Mouse (Mus musculus) megakaryocyte, adult 5-6 weeks (primary cell): ENCODE data around the gene Efna4. TPM values are rescaled to one million over a fixed set of nuclear protein-coding genes. Genes with fewer than 3 reads are reported as not detected.

ENCODE experiments used
- ATAC-seq: 2 replicates; pipeline ENCODE4 v1.8.0; 2016; ENCODE audit warnings: mild to moderate bottlenecking, inconsistent platforms; ENCODE audit not compliant: poor library complexity, severe bottlenecking
- total RNA-seq, 2 experiments: library from RNA; stranded (forward) in 1 of 2; stranded (reverse) in 1 of 2; fragments of 153-499, 151-499 nt in 1 of 2; fragments of 221-1000, 200-1000 nt in 1 of 2; gene quantifications; 2 replicates each; pipeline versions ENCODE4 v1.2.3 to v1.2.4; 2015 to 2017

Gene Efna4
- total RNA-seq, 2 experiments from 2014 or later, result 0.33 TPM; not detected in 1

DNA sequence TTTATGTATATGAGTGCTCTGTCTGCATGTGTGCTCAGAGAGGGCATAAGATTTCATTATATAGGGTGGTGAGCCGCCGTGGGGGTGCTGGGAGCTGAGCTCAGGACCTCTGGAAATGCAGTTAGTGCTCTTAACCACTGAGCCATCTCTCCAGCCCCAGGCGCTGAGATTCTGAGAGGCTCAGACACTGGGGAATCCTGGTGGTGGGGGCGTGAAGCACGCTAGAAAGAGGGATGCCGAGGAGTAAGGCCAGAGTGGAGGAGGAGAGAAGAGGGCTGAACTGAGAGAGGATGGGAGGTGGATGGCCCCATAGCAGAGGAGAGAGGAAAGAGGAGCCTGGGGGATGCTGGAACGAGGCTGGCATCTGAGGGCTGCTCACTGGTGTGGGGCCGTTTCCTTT, 26.8 kb upstream of the Efna4 start:
- no peak for ATAC-seq

DNA sequence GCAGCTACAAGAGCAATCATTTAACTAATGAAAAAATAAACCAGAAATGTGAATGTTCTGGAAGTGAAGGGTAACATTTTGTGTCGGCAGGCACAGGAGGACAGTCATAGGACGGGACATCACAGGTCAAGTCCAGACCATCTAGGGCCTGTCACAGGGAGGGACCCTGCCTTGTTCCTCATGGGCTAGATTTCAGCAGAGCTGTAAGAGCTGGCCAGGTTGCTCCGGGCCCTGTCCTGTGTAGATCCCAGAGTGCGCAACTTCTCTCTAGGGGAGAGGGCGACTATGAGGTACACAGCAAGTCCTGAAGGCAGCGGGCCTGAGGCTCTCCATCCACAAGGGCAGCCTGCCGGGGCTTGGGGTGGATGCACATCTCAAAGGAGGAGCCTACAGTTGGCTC, 23.8 kb upstream of the Efna4 start, which contains the start of gene Dcst2:
TSS of gene Dcst2 (plus strand) at position 301 of the 400 bp plus-strand sequence.
- no peak for ATAC-seq

DNA sequence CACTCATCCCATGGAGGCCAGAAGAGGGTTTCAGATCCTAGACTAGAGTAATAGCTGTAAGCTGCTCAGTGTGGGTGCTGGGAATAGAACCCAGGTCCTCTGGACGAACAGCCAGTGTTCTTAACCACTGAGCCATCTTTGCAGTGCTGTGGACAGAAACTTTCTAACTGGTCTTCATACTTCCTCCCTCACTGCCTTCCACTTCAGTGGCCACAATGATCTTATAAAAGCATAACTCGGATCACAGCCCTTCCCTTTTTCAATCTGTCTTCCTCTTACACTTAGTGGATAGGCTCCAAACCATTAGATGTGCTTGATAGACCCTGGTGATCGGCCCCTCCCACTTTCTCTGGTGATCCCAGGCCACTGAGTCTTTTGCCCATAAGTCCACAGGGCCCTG, 22.4 kb upstream of the Efna4 start:
- peak; percentile 69 for ATAC-seq

DNA sequence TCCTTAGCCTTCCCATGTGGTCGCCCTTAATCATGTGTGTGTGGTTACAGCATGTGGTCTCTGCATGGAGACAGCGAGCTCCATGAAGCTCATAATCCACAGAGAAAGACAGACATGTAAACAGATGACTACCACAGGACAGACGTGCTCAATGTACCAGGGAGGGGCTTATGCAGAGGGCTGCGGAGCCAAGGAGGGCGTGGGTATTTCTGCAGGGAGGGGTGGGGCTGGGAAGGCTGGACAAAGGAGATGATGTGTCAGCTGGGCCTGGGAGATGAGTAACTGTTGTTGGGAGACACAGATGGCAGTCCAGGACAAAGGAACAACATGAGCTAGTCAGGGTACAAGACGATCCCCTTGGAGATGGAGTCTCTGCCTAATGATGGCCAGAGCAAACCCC, 21.8 kb upstream of the Efna4 start:
- ATAC-seq, result no peak

DNA sequence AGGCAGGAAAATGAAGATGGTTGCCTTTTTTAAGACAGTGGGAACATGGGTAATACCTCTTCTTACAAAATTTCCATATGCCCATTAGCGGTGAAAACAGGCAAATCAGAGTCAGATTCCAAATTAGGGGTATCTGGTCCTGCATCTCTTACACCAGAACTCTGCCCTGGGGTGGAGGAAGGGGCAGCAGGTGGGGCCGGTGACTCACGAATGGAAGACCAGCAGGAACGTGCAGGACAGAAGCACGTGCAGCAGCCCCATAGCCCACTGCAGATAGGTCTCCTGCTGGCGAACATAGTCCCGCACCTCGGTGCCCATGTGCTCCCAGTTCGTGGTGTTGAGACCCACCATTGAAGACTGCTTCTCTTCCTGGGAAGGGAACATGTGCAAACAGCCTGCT, 18.2 kb upstream of the Efna4 start:
- ATAC-seq, result no peak

DNA sequence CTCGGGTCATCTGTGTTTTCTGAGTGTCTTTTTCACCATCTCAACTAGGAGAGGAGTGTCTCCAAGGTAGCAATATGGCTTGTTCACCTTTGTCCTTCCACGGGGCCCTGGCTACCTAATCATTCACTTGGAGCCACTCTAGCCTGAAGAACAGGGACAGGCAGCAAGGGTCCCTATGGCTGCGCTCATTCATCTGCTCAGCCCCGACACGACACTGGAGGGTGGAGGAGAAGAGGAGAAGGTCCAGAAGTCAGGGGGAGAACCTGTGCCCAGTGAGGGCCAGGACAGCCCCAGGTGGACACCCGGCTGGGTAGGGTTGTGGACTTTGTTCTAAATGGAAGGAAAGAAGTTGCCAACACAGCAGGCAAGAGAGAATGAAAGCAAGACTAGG, 17.7 kb upstream of the Efna4 start:
- ATAC-seq, result no peak

DNA sequence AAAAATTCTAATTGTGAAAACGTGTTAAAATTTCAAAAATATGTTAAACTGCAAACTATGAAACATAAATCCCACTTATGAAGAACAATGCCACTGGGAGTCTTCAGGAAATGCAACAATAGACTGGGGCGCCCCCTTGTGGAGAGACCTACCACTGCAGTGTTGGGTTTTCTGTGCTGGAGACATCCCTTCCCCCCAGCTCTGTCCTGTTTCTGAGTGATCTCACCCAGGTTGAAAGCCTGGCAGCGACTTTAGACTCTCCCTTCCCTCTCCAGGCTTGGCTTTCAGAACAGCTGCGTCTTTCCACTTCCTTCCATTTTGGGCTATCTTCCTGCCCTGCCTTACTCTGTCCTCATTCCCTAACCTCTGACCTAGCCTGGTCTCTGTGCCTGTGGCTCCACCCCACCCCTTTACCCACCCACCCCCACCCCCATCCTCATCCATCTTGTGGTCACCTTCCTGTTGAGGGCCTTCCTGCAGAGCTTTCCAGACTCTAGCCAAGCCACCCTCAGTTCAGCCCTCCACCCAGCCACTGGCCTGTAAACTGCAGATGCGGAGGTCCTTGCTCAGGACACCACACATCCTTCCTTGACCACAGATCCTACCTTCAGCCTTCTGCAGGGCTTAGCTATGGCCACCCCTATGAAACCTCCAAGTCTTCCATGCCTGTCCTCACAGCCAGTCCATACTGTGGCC, 17.1 kb upstream of the Efna4 start:
- peak; percentile 58 for ATAC-seq

DNA sequence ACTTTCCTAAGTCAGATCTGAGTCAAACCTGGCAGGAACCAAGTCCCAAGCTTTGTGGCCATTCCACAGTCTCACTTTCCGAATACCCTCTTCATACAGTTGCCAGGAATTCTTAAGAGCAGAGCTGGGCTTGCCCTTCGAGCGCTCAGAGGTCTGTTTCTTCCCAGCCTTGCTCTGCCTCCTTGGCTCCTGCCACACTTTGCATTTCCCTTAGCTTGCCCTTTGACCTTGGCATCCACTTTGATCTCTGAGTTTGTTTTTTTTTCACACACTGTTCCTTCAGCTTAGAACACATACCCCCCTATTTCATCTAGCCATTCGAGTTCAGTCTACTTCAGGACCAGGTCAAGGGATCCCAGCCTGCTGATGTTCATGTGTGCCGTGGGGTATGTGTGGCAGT, 13.4 kb upstream of the Efna4 start:
- ATAC-seq, result no peak

DNA sequence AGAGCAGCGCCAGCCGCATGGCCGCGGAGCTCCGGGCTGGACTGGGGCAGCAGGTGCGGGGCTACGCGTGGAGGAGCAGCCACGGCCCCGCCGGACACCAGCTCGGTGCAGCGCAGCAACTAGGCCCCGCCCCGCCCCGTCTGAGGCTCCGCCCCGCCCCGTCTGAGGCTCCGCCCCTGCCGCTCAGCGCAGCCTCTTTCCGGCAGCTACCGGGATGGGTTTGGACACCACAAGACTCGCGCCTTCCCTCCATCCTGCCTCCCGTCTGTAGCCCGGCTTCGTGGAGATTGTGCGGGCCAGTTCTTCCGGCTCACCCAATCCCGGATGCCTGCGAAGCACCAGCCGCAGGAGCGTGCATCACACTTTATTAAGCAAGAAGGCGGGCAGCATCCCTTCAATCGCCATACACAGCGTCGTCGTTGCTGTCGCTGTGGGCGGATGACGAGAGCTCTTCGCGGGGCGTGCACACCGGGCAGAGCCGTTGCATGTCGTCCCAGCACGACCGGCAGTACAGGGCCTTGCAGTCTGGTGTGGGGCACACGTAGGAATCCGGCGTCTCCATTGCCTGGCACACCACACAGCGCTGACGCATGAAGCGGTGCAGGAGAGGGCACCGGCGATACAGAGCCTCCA, 12.2 kb upstream of the Efna4 start, which contains the start of gene Adam15:
TSS of gene Adam15 (minus strand) at position 128 of the 633 bp plus-strand sequence.
- ATAC-seq, result peak; percentile 79

DNA sequence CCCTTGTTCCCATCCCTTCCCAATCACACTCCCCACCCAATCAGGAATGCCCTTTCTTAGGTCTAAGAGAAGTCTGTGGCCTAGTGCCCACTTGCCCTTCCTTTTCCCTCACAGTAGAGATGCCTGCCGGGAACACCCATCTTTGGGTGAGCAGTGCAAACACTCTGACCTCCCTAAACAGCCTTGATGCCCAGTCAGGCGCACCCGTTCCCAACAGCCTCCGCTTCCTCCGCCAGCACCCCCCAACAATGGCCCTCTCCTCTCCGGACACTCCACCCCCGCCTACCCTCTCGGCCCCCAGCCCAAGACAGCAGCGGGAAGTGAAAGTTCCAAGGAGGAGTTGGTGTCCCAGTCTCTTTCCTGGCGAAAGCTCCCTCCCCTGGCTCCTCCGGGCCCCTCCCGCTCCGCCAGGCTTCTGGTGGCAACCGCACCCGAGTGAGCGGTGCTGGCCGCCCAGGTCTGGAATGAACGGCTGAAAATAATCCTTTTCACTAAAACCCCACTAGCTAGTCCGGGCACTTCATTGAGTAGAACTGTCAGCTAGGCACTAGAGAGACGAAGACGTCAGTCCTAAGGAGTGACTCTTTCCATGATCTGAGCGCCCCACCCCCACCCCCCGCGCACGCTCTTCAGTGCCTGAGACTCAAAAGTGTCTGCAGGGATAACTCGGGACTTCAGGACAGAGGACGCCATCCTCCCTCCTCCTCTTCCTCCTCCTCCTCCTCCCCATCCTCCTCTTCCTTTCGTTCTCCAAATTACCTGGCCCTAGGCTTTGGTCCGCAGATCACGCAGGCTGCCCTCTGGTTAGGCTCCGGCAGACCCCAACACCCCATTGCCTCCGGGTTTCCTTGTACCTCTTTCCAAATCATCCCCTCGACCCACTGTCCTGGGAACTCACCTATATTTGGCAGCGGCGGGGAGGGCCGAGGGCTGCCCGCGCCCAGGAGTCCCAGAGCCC, 11.4 kb upstream of the Efna4 start:
- ATAC-seq, result 0 out of 2 replicates have a peak, but pooled peaks have one; percentile 5

DNA sequence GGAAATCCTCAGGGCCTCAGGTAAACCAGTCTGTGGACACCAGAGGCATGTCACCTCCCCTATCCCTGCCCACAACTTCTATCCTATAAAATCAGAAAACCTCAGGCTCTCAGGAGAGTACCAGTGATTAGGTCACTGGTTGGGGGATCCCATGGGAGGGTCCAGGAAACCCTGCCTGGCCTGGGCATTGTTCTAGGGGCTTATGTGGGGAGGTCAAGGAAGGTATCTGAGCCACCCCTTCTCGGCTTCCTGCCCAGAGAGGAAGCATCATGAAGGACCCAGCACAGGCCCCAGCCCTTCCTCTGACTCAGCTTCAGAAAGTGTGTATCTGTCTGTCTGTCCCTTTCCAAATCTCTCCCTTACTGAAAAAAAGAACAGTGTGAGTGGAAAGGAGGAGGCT, 10.1 kb upstream of the Efna4 start:
- no peak for ATAC-seq

DNA sequence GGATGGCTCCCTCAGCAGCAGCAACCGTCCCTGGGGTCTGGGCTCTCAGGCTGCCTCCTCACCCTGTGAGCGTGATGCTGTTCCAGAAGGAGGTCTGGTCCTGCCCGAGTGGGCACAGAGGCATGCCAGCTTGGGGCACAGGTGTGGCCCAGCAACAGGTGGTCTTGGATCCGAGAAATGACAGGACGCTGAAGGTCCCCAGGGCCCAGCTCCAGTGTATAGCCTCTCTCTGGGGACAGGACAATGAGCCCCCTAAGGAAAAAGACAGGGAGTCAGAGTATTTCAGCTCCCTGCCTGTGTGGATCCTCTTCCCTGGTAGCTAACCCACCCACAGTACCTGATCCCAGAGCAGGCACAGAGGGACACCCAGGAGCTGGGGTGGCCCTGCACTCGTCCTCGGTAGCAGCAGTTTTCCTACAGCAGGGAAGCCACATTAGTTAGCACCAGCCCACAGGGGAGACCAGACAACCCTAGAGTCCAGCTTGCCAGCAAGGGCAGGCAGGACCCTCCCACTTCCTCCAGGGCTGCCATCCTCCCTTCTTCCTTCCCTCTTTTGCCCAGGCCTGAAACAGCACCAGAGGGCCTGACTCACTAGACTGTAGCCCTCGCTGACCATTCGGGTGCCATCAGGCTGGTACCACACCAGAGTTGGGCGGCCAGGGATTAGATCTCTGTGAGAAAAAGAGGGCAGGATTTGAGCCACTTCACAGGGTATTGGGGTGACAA, 9.2 kb upstream of the Efna4 start:
- ATAC-seq, result peak; percentile 58

DNA sequence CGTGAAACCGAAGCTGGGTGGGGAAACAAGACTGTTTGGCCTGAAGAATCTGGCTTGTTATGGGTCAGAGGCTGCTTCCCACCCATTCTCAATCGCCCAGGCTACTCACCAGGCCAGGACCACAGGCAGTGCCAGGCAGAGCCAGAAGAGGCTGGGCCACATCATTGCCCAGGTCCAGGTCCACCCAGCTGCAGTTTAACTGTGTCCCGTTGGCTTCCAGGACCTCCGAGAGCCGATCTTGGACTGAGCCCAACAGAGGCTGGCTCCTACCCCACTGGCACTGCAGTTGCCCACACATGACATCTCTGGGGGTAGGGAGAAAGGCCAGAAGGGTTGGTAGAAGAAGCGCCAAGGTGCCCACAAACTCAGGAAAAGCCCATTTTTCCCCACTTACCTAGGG, 5.5 kb upstream of the Efna4 start:
- no peak for ATAC-seq

DNA sequence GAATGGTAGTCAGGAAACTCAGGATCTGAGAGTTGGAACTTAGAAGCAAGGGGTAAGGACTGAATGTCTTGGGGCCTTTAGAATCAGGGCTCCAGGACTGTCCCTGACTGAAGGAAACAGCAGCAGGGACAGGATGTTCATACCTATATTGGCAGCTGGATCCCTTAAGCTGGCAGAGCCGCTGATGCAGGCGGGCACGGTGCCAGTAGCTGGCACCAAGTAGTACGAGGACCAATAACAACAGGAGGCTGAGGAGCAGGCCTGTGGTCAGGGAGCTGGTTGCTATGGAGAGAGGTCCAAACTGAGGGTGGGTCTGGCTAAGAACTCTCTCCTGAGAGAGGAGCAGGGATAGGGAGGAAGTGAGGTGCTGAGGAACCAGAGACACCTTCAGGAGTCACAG, 4.0 kb upstream of the Efna4 start:
- ATAC-seq, result no peak

DNA sequence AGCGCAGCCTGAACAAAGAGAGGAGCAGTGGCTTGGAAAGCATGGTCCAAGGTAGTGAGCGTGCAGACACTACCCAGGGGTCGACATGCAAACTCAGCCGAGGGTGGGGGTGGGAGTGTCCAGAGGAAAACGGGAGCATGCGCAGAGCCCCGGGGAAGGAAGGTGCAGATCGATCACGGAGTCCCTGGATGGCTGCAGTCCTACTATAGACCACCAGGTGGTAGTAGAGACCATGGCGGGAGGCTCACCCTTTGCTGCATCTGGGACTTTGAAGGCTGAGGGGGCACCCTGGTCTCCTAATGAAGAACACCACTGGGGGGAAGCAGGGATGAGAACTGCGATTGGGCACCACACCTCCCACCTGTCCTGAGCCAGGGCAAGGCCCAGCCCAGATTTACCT, 2.6 kb upstream of the Efna4 start:
- peak; percentile 87 for ATAC-seq

DNA sequence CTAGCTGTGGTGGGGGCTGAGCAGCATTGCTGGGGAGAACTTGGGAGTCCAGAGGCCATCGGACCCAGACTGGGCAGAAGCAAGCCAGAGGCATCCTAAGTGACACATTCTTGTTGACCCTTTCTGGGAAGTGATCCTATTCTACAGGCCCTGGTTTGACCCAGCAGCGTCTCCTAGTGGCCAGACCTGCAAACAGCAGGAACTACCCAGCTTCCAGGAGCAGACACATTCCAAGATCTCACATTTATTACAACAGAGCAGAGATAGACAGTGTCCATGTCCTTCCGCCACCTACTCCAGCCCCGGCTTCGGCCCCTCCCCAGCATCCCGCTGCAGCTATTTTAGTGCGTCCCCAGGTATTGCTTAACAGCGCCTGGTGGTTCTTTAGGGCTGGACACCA, 1.6 kb upstream of the Efna4 start:
- peak; percentile 52 for ATAC-seq

DNA sequence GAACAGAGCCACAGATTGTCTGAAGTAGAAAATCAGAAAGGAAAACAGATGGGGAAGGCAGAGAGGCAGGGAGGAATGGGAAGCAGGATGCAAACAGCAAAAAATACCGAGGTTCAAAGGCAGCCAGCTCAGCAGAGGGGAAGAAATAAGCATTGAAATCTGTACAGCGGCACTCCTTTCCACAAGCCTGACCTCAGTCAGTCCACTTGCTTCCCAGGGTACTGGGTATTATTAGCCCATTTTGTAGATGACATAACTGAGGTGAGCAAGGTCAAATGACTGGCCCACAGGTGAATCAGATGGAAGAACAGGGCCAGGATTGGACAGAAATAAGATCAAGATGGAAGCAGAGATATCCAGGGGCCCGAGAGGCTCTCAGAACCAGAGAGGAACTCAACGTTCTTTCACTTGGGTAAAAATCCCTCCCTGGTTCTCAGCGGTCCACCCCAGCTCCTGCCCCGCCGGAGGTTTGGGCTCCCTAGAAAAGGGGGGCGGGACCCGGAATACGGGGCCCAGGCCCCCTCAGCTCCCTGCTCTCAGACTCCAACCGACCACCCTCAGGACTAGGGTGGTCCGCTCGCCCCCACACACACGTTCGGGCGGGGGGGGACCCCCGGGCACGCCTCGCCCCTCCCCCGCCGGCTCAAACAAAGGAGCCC, 637 bp downstream of the Efna4 start:
- no peak for ATAC-seq

DNA sequence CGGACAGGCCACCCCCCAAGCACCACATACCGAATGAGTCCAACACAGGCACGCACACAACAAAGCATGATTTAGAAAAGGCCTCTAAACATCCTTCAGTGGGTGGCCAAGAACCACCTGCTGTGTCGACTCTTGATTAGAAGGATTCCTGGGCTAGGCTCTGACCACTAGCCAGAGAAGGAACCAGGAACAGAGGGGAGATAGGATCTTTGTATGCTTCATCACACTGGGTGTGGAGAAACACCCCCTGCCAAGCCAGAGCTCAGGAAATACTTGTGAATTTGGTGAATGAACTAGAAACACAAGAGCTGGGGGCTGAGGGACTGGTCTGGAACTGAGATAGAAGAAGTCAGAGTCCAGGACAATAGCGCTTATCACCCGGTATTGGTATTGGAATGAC, 1.3 kb downstream of the Efna4 start:
- no peak for ATAC-seq

DNA sequence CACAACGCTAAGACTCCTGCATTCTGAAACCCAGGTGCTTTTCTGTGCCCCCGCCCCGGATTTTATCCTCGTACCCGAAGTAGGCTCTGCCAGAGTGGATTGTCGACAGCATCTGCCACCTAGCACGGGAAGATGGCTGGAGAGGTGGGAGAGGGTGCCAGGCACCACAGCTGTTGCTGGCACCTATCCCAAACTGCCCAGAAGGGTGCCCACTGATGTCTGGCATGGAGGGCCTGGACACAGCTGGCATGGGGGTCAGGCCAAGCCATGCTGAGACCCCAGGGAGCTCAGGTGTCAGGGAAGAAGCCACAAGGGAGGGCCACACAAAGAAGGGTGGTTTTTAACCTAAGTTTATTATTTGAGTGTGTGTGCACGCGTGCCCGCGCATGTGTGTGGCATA, 4.8 kb downstream of the Efna4 start:
- no peak for ATAC-seq

DNA sequence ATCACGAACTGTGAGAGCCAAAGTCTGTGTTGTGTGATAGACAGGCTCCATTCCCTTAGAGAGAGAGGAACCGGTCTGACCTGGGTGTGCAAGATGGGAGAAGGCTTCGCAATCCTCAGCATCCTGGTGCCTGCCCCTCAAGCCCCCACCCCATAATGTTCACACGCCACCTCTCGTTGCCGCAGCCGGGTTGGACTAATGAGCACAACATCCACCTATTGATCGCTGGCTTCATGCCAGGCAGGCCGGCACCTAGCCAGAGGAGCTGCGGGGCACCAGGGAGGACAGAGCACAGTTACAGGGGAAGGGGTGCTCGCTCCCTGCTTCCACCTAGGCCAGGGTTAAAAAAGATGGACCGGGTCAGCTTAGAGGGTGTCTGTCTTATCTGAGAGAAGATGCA, 5.4 kb downstream of the Efna4 start:
- no peak for ATAC-seq
